Mouse (Mus musculus): Measurements from ENCODE around the gene S100a7a. TPM values are rescaled to one million over a fixed set of nuclear protein-coding genes. Genes with fewer than 3 reads are reported as not detected.

The S100a7a gene
- not detected in 2 replicates for polyA plus RNA-seq (2014; fragmentation: Nextera tagmentation; extraction: Ambion mirVana)

GRCm38 (mm10) chr3:90653717-90654116 is at the start of gene S100a7a:
TSS of gene S100a7a (plus strand) at chr3:90654017.
- Histone ChIP-seq H3K4me2 (ENCODE audit: low read depth, low read length) (no peak within 1 kb of the TSS), H3K4me3 (ENCODE audit: low read depth, low read length) (no peak within 1 kb of the TSS), H3K9me3 (replicated peaks; ENCODE audit: control insufficient read depth, low read length) (no peaks in the 10 kb centered on the region), H3K27ac (replicated peaks; ENCODE audit: low read depth, low read length) (no peak within 1 kb of the TSS), H3K4me1 (ENCODE audit: control insufficient read depth, insufficient read depth, low read length) (no peaks in the 10 kb centered on the region), H3K27me3 (ENCODE audit: control insufficient read depth, insufficient read depth, low read length) (no peaks in the 10 kb centered on the region), H3K9ac (replicated peaks; ENCODE audit: low read length) (no peak within 1 kb of the TSS), H3K36me3 (replicated peaks; ENCODE audit: control insufficient read depth, insufficient read depth, low read depth, low read length) (no peaks in the 10 kb centered on the region)
- ATAC-seq (replicated peaks; ENCODE audit: insufficient number of reproducible peaks, low FRiP score, low TSS enrichment, low read depth) (no peak), DNase-seq (ENCODE audit: low spot score) (no peak)

DNA sequence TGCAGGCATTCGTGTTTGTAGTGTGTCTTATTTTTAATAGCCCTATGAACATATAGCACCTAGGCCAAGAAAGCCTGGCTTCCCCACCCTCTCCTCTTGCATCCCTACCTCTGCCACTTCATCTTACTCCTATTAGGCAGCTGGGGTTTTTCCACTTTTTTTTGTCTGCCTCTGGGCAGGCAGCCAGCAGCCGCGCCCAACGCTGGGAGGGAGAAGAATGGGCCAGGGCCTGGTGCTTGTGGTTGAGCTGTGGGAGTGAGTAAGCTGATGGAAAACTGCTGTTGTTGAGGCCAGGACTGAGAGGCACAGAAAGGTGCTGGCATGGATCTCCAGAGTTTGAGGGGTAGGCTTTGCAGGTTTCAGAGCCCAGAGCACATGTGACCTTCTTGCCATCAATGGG is 49.4 kb upstream of the S100a7a start:
- H3K27me3 ChIP-seq (ENCODE audit: control insufficient read depth, insufficient read depth, low read length): no peaks in the 10 kb centered on the region
- no peak overlapping the region for H3K9ac ChIP-seq (replicated peaks; ENCODE audit: low read length)
- WGBS: 59% methylated on average over 4 of the region's 4 CpGs
- no peak overlapping the region for H3K4me2 ChIP-seq (ENCODE audit: low read depth, low read length)
- peak overlapping the region; percentile 56; the same call in 1 of the 2 replicates for H3K27ac ChIP-seq (replicated peaks; ENCODE audit: low read depth, low read length)
- DNase-seq (ENCODE audit: low spot score) (peak; percentile 42), ATAC-seq (replicated peaks; ENCODE audit: insufficient number of reproducible peaks, low FRiP score, low TSS enrichment, low read depth) (no peak)
- no peaks in the 10 kb centered on the region; the same call in 1 of the 2 replicates for H3K4me1 ChIP-seq (ENCODE audit: control insufficient read depth, insufficient read depth, low read length)
- no peak overlapping the region for H3K4me3 ChIP-seq (ENCODE audit: low read depth, low read length)
- no peaks in the 10 kb centered on the region for H3K36me3 ChIP-seq (replicated peaks; ENCODE audit: control insufficient read depth, insufficient read depth, low read depth, low read length)
- no peaks in the 10 kb centered on the region for H3K9me3 ChIP-seq (replicated peaks; ENCODE audit: control insufficient read depth, low read length)

GRCm38 (mm10) chr3:90605049-90605448 is 48.8 kb upstream of the S100a7a start:
- no peak overlapping the region for H3K4me2 ChIP-seq (ENCODE audit: low read depth, low read length)
- H3K27me3 ChIP-seq (ENCODE audit: control insufficient read depth, insufficient read depth, low read length): no peaks in the 10 kb centered on the region
- no peaks in the 10 kb centered on the region for H3K9me3 ChIP-seq (replicated peaks; ENCODE audit: control insufficient read depth, low read length)
- H3K9ac ChIP-seq (replicated peaks; ENCODE audit: low read length): no peak overlapping the region
- 80% methylated on average over 3 of the region's 3 CpGs for WGBS
- no peaks in the 10 kb centered on the region for H3K36me3 ChIP-seq (replicated peaks; ENCODE audit: control insufficient read depth, insufficient read depth, low read depth, low read length)
- no peak for DNase-seq (ENCODE audit: low spot score)
- H3K4me1 ChIP-seq (ENCODE audit: control insufficient read depth, insufficient read depth, low read length): no peaks in the 10 kb centered on the region; the same call in 1 of the 2 replicates
- no peak overlapping the region; the same call in 1 of the 2 replicates for H3K27ac ChIP-seq (replicated peaks; ENCODE audit: low read depth, low read length)
- no peak for ATAC-seq (replicated peaks; ENCODE audit: insufficient number of reproducible peaks, low FRiP score, low TSS enrichment, low read depth)
- no peak overlapping the region for H3K4me3 ChIP-seq (ENCODE audit: low read depth, low read length)

- no peak overlapping the region for H3K4me2 ChIP-seq (ENCODE audit: low read depth, low read length)
- H3K36me3 ChIP-seq (replicated peaks; ENCODE audit: control insufficient read depth, insufficient read depth, low read depth, low read length): no peaks in the 10 kb centered on the region
- no peak overlapping the region for H3K9ac ChIP-seq (replicated peaks; ENCODE audit: low read length)
- no peaks in the 10 kb centered on the region for H3K27me3 ChIP-seq (ENCODE audit: control insufficient read depth, insufficient read depth, low read length)
- DNase-seq (ENCODE audit: low spot score) (no peak), ATAC-seq (replicated peaks; ENCODE audit: insufficient number of reproducible peaks, low FRiP score, low TSS enrichment, low read depth) (no peak)
- 72% methylated on average over 2 of the region's 2 CpGs for WGBS
- H3K9me3 ChIP-seq (replicated peaks; ENCODE audit: control insufficient read depth, low read length): no peaks in the 10 kb centered on the region
- H3K27ac ChIP-seq (replicated peaks; ENCODE audit: low read depth, low read length): peak overlapping the region; percentile 69
- no peak overlapping the region for H3K4me3 ChIP-seq (ENCODE audit: low read depth, low read length)
- H3K4me1 ChIP-seq (ENCODE audit: control insufficient read depth, insufficient read depth, low read length): no peaks in the 10 kb centered on the region; the same call in 1 of the 2 replicates
Measured at GRCm38 (mm10) chr3:90605736-90606135, 48.1 kb upstream of the S100a7a start.

GRCm38 (mm10) chr3:90606185-90606584 is 47.6 kb upstream of the S100a7a start:
- no peaks in the 10 kb centered on the region for H3K27me3 ChIP-seq (ENCODE audit: control insufficient read depth, insufficient read depth, low read length)
- no peaks in the 10 kb centered on the region; the same call in 1 of the 2 replicates for H3K4me1 ChIP-seq (ENCODE audit: control insufficient read depth, insufficient read depth, low read length)
- H3K9me3 ChIP-seq (replicated peaks; ENCODE audit: control insufficient read depth, low read length): no peaks in the 10 kb centered on the region
- DNase-seq (ENCODE audit: low spot score) (peak; percentile 88), ATAC-seq (replicated peaks; ENCODE audit: insufficient number of reproducible peaks, low FRiP score, low TSS enrichment, low read depth) (peak; percentile 41)
- no peak overlapping the region for H3K4me2 ChIP-seq (ENCODE audit: low read depth, low read length)
- 55% methylated on average over 6 of the region's 6 CpGs for WGBS
- H3K9ac ChIP-seq (replicated peaks; ENCODE audit: low read length): no peak overlapping the region
- no peak overlapping the region for H3K4me3 ChIP-seq (ENCODE audit: low read depth, low read length)
- H3K36me3 ChIP-seq (replicated peaks; ENCODE audit: control insufficient read depth, insufficient read depth, low read depth, low read length): no peaks in the 10 kb centered on the region
- peak overlapping the region; percentile 69; the same call in 1 of the 2 replicates for H3K27ac ChIP-seq (replicated peaks; ENCODE audit: low read depth, low read length)

DNA sequence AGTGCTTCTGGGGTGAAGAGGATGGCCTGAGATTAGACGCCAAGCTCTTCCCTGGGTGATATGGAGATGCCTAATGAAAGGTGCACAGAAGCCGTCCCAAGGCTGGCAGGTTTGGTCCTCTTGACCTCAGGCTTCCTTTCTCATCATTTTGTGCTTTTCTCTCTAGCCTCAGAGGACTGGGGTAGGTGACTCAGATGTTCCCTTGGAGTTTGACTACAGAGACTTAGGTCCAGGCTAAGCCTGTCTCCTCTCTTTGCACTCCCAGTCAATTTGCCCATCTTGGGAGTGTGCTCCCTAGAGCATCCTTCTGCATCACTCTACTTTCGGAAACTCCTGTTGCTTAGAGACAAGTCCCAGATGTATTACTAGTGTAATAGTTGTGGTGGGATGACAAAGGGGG is 46.5 kb upstream of the S100a7a start:
- whole genome bisulfite sequencing: 85% methylated on average over 3 of the region's 3 CpGs
- no peak for DNase-seq (ENCODE audit: low spot score)
- no peak overlapping the region for H3K27ac ChIP-seq (replicated peaks; ENCODE audit: low read depth, low read length)
- H3K36me3 ChIP-seq (replicated peaks; ENCODE audit: control insufficient read depth, insufficient read depth, low read depth, low read length): no peaks in the 10 kb centered on the region
- no peaks in the 10 kb centered on the region for H3K27me3 ChIP-seq (ENCODE audit: control insufficient read depth, insufficient read depth, low read length)
- ATAC-seq (replicated peaks; ENCODE audit: insufficient number of reproducible peaks, low FRiP score, low TSS enrichment, low read depth): no peak
- no peaks in the 10 kb centered on the region; the same call in 1 of the 2 replicates for H3K4me1 ChIP-seq (ENCODE audit: control insufficient read depth, insufficient read depth, low read length)
- no peak overlapping the region for H3K4me2 ChIP-seq (ENCODE audit: low read depth, low read length)
- H3K9me3 ChIP-seq (replicated peaks; ENCODE audit: control insufficient read depth, low read length): no peaks in the 10 kb centered on the region
- no peak overlapping the region for H3K4me3 ChIP-seq (ENCODE audit: low read depth, low read length)
- no peak overlapping the region for H3K9ac ChIP-seq (replicated peaks; ENCODE audit: low read length)

GRCm38 (mm10) chr3:90608223-90608622 is 45.6 kb upstream of the S100a7a start, which contains the start of gene S100a5:
TSS of gene S100a5 (plus strand) at chr3:90608523.
- no peaks in the 10 kb centered on the region for H3K27me3 ChIP-seq (ENCODE audit: control insufficient read depth, insufficient read depth, low read length)
- DNase-seq (ENCODE audit: low spot score): no peak
- H3K4me2 ChIP-seq (ENCODE audit: low read depth, low read length): no peak within 1 kb of the TSS
- no peak within 1 kb of the TSS for H3K27ac ChIP-seq (replicated peaks; ENCODE audit: low read depth, low read length)
- H3K4me1 ChIP-seq (ENCODE audit: control insufficient read depth, insufficient read depth, low read length): no peaks in the 10 kb centered on the region; the same call in 1 of the 2 replicates
- H3K36me3 ChIP-seq (replicated peaks; ENCODE audit: control insufficient read depth, insufficient read depth, low read depth, low read length): no peaks in the 10 kb centered on the region
- H3K9ac ChIP-seq (replicated peaks; ENCODE audit: low read length): no peak within 1 kb of the TSS
- 59% methylated on average over 3 of the region's 3 CpGs for WGBS
- no peak within 1 kb of the TSS for H3K4me3 ChIP-seq (ENCODE audit: low read depth, low read length)
- ATAC-seq (replicated peaks; ENCODE audit: insufficient number of reproducible peaks, low FRiP score, low TSS enrichment, low read depth): no peak
- H3K9me3 ChIP-seq (replicated peaks; ENCODE audit: control insufficient read depth, low read length): no peaks in the 10 kb centered on the region

DNA sequence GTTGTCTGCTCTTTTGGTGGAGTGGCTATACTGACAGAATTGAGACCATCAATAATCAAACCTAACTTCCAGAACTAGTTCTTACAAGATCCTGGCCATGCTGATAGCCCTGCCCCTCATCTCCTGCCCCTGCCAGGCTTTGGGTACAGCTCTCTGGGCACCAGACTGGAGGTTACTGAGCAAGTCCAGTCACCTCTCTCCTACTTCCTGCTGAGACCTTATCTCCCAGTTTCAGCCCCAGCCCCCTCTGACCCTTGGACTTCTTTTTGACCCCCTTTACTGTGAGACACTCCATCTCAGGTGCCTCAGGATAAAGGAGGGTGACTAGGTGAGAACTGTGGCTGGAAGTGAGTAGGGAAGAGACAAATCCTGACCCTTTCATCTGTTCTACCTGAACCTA is 44.7 kb upstream of the S100a7a start:
- no peaks in the 10 kb centered on the region for H3K36me3 ChIP-seq (replicated peaks; ENCODE audit: control insufficient read depth, insufficient read depth, low read depth, low read length)
- no peaks in the 10 kb centered on the region; the same call in 1 of the 2 replicates for H3K4me1 ChIP-seq (ENCODE audit: control insufficient read depth, insufficient read depth, low read length)
- no peaks in the 10 kb centered on the region for H3K27me3 ChIP-seq (ENCODE audit: control insufficient read depth, insufficient read depth, low read length)
- no peak overlapping the region for H3K4me3 ChIP-seq (ENCODE audit: low read depth, low read length)
- no peak overlapping the region for H3K4me2 ChIP-seq (ENCODE audit: low read depth, low read length)
- no peak overlapping the region for H3K9ac ChIP-seq (replicated peaks; ENCODE audit: low read length)
- DNase-seq (ENCODE audit: low spot score): no peak
- ATAC-seq (replicated peaks; ENCODE audit: insufficient number of reproducible peaks, low FRiP score, low TSS enrichment, low read depth): no peak
- no peaks in the 10 kb centered on the region for H3K9me3 ChIP-seq (replicated peaks; ENCODE audit: control insufficient read depth, low read length)
- no peak overlapping the region for H3K27ac ChIP-seq (replicated peaks; ENCODE audit: low read depth, low read length)

Data from embryonic facial prominence, embryonic 11.5 days (tissue).